Mouse (Mus musculus): ENCODE measurements around the gene Bbc3.

GRCm38 (mm10) chr7:16274922-16275890 is 33.0 kb upstream of the Bbc3 start:
- TF ChIP-seq MAX (IDR thresholded peaks at IDR 0.05) = no peak
- TF ChIP-seq CTCF (IDR thresholded peaks at IDR 0.05; ENCODE audit: control insufficient read depth, insufficient read depth, insufficient read length) = no peak
- no peak for TF ChIP-seq MYOD1 (IDR thresholded peaks at IDR 0.05; ENCODE audit: control insufficient read depth, insufficient read length, low read depth)
- TF ChIP-seq MYOG (IDR thresholded peaks at IDR 0.05; ENCODE audit: control insufficient read depth, extremely low read depth, insufficient read length) = no peak
- TF ChIP-seq USF1 (IDR thresholded peaks at IDR 0.05; ENCODE audit: low read depth) = no peak
